Mouse (Mus musculus) heart, postnatal 0 days (tissue): Measurements from ENCODE around the gene Dlg2.

ENCODE experiments used
- CTCF ChIP-seq: IDR thresholded peaks from 2 replicates; pipeline ENCODE4 v1.5.1; 2016; ENCODE audit warnings: antibody characterized with exemption, control low read depth, low read depth
- EP300 ChIP-seq: IDR thresholded peaks from 2 replicates; pipeline ENCODE4 v1.6.1; 2016; ENCODE audit warnings: antibody characterized with exemption, low read depth

GRCm38 (mm10) chr7:92196004-92196403 lies 1719.5 kb downstream of the Dlg2 start:
- no peak for TF ChIP-seq CTCF
- TF ChIP-seq EP300, result no peak
